Mouse (Mus musculus) c-Kit-negative CD71-positive TER-119-positive erythroid progenitor cells, embryonic 14.5 days (primary cell): ENCODE measurements at regions not wholly inside any gene's neighbourhood (a gene's known extent, or its start where the extent isn't known, plus 50 kb on each side); places are given as distances from the start of the nearest gene placed in this dataset.

Source experiments
- DNase-seq: peaks from one replicate; pipeline ENCODE4 v3.0.0-alpha.2; 2013; ENCODE audit warnings: low read depth, low spot score

- no peak for DNase-seq
Measured at GRCm38 (mm10) chr16:76591956-76592768, 218.5 kb upstream of the Nrip1 start.

- DNase-seq, result no peak
Measured at GRCm38 (mm10) chr16:76589791-76590190, 216.2 kb upstream of the Nrip1 start.

- no peak for DNase-seq
Measured at GRCm38 (mm10) chr16:76577206-76577605, 203.6 kb upstream of the Nrip1 start.

GRCm38 (mm10) chr16:76575281-76575680 is 201.7 kb upstream of the Nrip1 start:
- DNase-seq, result no peak

DNA sequence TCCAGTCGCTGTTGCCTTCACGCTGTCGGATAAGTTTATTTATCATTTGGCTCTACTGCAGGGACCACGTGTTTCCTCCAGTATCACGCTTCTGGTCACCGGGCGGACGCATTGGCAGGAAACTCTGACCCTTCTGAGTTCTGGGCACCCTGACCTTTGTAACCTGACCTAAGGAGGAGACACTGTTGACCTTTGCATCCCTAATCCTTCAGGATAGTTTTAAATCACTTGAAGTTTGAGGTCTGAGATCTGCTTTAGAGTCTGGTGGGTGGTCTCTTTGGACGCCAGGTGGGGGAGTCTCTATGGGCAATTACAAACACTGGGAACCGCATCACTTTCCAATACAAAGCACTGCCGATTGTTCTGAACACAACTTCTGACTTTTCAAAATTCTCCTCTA is 192.6 kb upstream of the Nrip1 start:
- DNase-seq, result no peak

GRCm38 (mm10) chr16:76554846-76555245 is 181.2 kb upstream of the Nrip1 start:
- no peak for DNase-seq

GRCm38 (mm10) chr16:76549628-76550027 is 176.0 kb upstream of the Nrip1 start:
- DNase-seq, result no peak

- no peak for DNase-seq
Measured at GRCm38 (mm10) chr16:76547087-76547486, 173.5 kb upstream of the Nrip1 start.

DNA sequence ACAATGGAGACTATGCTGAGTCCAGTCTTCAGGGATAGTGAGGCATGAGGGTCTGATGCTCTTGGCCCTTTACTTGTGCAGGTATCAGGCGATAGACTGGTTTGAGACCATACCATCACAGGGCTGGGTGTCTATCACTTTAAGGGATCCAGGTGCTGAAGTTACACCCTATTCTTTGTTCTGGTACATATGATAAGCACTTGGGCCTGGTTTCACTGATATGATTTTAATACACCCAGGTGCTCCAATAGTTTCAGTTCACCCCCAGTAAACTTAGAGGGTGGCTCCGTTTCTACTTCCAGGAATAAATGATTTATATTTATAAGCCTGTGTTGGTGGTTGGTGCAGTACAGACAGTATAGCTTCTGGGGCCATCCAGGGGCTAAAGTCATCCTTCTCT is 173.0 kb upstream of the Nrip1 start:
- DNase-seq, result no peak

DNA sequence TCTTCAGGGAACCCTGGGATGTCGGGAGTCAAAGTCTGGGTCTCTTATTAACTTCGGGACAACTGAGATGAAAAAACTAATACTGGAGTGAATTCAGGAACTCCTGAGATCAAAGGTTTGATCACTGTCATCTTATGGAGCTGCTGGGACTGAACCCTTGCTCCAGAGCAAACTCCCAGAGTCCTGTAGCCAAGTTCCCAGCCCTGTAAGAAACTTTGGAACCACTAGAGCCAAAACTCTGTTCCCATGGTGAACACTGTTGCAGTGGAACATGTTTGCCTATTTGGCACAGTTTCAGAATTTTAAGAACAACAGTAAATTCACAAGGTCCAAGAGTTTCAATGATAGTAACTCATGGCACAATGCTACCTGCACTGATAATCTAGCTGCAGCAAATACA is 172.3 kb upstream of the Nrip1 start:
- no peak for DNase-seq

DNA sequence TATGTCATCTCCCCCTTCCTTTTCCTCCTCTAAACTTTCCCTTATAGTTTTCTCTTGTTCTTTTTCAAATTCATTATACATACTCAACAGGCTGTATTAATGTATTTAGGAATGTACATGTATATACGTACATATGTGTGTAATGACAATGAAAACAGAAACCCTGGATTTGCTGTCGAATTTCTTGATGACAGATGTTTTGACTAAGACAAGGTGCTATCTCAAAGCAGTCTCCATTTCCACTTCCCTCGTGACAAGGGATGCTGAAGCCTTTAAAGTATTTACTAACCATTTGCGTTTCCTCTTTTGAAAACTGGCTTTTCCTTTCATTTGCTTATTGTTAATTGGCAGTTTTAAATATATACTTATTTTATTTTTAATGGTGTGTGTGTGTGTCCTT is 171.3 kb upstream of the Nrip1 start:
- DNase-seq, result no peak

DNA sequence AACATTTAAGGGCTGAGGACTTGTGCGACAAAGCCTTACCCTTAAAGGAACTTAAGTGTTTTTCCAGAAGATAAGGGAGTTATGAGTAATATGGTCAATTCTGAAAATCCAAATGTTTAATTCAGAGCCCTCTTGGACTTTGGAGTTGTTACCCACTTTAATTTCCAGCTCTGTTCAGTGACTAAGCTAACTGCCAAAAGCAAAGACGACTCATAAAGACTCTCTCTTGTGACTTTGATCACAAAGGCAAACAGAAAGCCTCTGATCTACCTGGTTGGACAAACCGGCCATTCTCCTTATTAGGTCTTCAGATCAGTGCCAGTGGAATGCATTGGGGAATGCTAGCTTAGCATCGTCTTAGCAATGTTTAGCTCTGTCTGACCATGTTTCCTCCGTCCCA is 167.3 kb upstream of the Nrip1 start:
- DNase-seq, result no peak

DNA sequence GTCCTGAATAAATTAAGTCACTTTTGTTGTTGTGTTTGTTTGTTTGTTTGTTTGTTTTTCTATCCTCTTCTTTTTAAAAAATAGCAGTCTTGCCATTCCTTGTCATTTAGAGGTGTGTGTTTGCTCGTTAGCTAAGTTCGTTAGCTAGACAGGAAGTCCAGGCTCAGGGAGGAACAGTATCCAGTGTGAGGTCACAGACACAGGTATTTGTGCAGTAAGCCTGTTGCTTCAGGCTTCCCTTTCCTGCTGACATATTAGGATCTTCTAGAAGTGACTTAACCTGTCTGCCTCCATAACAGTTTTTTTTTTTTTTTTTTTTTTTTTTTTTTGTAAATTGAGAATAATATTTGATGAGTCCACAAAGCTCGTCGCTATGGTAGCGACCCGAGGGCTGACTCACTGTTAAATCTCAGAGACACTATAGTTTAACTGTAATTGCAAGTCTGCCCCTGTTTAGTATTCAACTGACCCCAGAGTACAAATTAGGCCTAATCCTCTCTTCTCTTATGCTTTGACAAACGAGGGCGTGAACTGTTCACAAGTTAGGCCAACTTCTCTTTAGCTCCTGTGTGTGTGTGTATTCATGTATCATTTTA is 166.8 kb upstream of the Nrip1 start:
- no peak for DNase-seq

GRCm38 (mm10) chr16:76539669-76540068 is 166.0 kb upstream of the Nrip1 start:
- no peak for DNase-seq

DNA sequence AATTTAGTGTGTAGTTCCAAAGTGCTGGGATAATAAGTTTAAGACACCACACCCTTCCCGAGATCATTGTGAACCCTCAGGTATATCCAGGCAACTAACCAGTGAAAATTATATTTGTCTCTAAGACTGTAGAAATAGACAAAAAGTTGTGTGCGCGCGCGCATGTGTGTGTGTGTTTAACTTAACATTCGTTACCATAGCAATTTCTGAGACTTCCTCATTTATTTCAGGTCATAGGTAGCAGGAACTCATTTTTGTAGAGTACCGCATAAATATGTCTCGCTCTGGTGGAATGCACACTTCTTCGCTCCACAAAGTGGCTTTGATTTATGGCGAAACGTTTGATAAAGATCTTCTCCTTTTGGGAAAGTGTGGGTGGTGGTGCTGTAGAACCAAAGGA is 164.2 kb upstream of the Nrip1 start:
- DNase-seq, result no peak

- DNase-seq, result no peak
Measured at GRCm38 (mm10) chr16:76532928-76533217, 159.2 kb upstream of the Nrip1 start.

- no peak for DNase-seq
Measured at GRCm38 (mm10) chr16:76532142-76532927, 158.7 kb upstream of the Nrip1 start.

DNA sequence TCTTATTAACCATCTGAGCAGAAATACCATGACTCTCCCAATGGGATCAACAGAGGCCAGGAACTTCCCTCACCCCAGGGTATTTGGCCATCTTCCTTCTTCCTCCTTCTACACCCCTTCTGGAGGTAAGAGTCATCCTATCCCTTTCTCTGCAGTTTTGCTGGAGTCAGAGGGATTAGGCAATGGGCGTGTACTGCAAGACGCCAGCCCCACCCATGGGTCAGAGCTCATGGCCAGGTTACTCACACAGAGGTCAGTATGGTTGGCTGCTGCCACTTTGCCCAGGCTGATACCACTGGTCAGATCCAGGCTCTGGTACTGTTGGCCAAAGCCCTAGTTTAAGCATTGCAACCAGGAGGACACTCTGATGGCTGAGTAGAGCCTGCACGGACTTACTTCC is 157.3 kb upstream of the Nrip1 start:
- DNase-seq, result no peak

DNA sequence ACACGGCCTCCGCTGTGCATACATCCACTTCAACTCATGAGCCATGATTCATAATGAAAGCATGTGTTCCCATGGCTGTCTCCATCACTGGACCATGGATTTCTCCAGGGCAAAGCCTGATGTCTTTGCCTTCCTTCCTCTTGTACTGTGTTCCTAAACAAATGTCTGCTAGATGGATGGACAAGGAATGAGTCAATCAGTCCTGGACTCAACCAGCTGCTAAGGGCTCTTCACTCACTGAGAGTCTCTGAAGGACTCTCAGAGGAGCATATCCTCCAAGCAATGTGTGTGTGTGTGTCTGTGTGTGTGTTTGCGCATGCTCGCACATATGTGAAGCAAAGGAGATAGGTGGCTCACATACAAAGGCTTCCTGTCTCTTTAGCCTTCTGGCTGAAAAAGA is 156.0 kb upstream of the Nrip1 start:
- no peak for DNase-seq

GRCm38 (mm10) chr16:76527106-76527949 is 153.7 kb upstream of the Nrip1 start:
- DNase-seq, result no peak

- no peak for DNase-seq
Measured at GRCm38 (mm10) chr16:76525563-76525962, 151.9 kb upstream of the Nrip1 start.

DNA sequence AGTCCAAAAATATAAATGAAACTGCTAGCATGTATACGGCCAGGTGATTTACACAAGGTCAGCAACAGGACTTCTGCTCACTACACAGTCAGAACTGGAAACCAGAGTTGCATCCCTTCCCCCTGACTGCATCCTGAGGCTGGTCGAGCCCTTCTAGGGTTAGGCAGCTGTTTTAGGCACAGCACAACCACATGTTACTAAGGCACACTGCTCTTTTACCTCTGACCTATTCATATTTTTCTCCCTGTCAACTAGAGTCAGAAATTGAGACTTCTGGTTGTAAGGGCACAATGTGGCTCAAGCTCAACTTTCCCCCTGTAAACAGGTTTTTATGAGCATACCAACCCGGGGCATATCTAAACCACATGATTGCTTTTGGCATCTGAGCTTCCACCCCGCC is 151.3 kb upstream of the Nrip1 start:
- DNase-seq, result no peak
